Mouse (Mus musculus): ENCODE measurements around the gene Ina. TPM values are rescaled to one million over a fixed set of nuclear protein-coding genes. Genes with fewer than 3 reads are reported as not detected.

Gene Ina
- total and polyA plus RNA-seq, 2 experiments from 2014 or later, result not detected

GRCm38 (mm10) chr19:47003742-47004511, 10.6 kb upstream of the Ina start:
- Histone ChIP-seq H3K4me1 (ENCODE audit: control insufficient read depth, insufficient read depth) (no peaks in the 10 kb centered on the region), H3K27ac (ENCODE audit: low read depth) (no peak overlapping the region), H3K9me3 (replicated peaks; ENCODE audit: control insufficient read depth, low read length) (no peaks in the 10 kb centered on the region), H3K4me2 (ENCODE audit: low read depth, low read length) (no peak overlapping the region), H3K36me3 (replicated peaks; ENCODE audit: control insufficient read depth, insufficient read depth, low read length) (no peaks in the 10 kb centered on the region), H3K4me3 (ENCODE audit: low read depth, low read length) (no peak overlapping the region), H3K27me3 (ENCODE audit: control insufficient read depth, insufficient read depth, low read length) (0 out of 2 replicates have a peak, but pooled peaks cover 3% of the 10 kb centered on the region), H3K9ac (replicated peaks; ENCODE audit: low read depth, low read length) (no peak overlapping the region)
- 68% methylated on average over 6 of the region's 6 CpGs for WGBS
- DNase-seq (ENCODE audit: low spot score), result no peak
- no peak for TF ChIP-seq EP300 (IDR thresholded peaks at IDR 0.05; ENCODE audit: low read depth)
- TF ChIP-seq CTCF (IDR thresholded peaks at IDR 0.05; ENCODE audit: low read depth), result no peak
- ATAC-seq (ENCODE audit: insufficient read depth, low read depth), result no peak

DNA sequence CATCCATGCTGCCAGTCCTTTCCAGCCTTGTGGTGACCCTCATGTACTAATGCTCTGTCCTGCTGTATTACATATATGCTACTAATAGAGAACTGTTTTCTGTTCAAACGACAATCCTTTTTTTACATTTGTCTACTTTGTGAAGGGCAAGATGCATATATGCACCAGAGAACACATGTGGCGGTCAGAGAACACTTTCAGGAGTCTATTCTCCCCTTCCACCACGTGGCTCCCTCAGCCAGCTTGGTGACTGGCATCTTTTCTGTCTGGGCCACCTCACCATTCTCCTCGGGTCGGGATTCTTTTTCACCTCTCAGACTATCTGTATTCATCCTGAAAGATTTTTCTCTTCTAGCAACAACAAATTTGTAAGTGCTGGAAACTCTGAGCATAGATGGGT, 8.6 kb upstream of the Ina start:
- ATAC-seq (ENCODE audit: insufficient read depth, low read depth) (no peak), DNase-seq (ENCODE audit: low spot score) (no peak)
- Histone ChIP-seq H3K36me3 (replicated peaks; ENCODE audit: control insufficient read depth, insufficient read depth, low read length) (no peaks in the 10 kb centered on the region), H3K4me2 (ENCODE audit: low read depth, low read length) (no peak overlapping the region), H3K4me3 (ENCODE audit: low read depth, low read length) (no peak overlapping the region), H3K27ac (ENCODE audit: low read depth) (no peak overlapping the region), H3K4me1 (ENCODE audit: control insufficient read depth, insufficient read depth) (no peaks in the 10 kb centered on the region), H3K27me3 (ENCODE audit: control insufficient read depth, insufficient read depth, low read length) (0 out of 2 replicates have a peak, but pooled peaks cover 5% of the 10 kb centered on the region), H3K9me3 (replicated peaks; ENCODE audit: control insufficient read depth, low read length) (no peaks in the 10 kb centered on the region), H3K9ac (replicated peaks; ENCODE audit: low read depth, low read length) (no peak overlapping the region)
- TF ChIP-seq EP300 (IDR thresholded peaks at IDR 0.05; ENCODE audit: low read depth) (no peak), CTCF (IDR thresholded peaks at IDR 0.05; ENCODE audit: low read depth) (no peak)
- 52% methylated on average over 5 of the region's 5 CpGs for WGBS

DNA sequence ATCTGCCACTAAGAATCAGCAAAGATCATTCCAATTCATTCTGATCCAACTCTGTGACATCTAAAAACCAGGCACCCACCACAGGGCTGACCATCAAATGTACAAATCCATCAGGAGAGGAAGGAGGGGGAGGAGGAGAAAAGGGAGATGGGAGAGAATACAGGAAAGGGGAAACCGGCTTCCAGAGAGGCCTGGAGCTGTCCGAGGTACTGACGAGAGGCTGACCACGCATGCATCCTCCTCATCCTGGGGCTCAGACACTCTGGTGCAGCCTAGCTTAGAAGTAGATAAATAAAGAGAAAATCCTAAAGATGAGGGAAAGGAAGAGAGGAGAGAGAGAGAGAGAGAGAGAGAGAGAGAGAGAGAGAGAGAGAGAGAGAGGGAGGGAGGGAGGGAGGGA, 8.2 kb upstream of the Ina start:
- 0 out of 2 replicates have a peak, but pooled peaks cover 7% of the 10 kb centered on the region for H3K27me3 ChIP-seq (ENCODE audit: control insufficient read depth, insufficient read depth, low read length)
- H3K9ac ChIP-seq (replicated peaks; ENCODE audit: low read depth, low read length), result no peak overlapping the region
- H3K27ac ChIP-seq (ENCODE audit: low read depth), result no peak overlapping the region
- no peaks in the 10 kb centered on the region for H3K9me3 ChIP-seq (replicated peaks; ENCODE audit: control insufficient read depth, low read length)
- DNase-seq (ENCODE audit: low spot score), result peak; percentile 54
- no peak overlapping the region for H3K4me2 ChIP-seq (ENCODE audit: low read depth, low read length)
- no peak for ATAC-seq (ENCODE audit: insufficient read depth, low read depth)
- WGBS, result 0% methylated on average over 4 of the region's 4 CpGs
- no peaks in the 10 kb centered on the region for H3K36me3 ChIP-seq (replicated peaks; ENCODE audit: control insufficient read depth, insufficient read depth, low read length)
- H3K4me3 ChIP-seq (ENCODE audit: low read depth, low read length), result no peak overlapping the region
- TF ChIP-seq EP300 (IDR thresholded peaks at IDR 0.05; ENCODE audit: low read depth), result no peak
- no peak for TF ChIP-seq CTCF (IDR thresholded peaks at IDR 0.05; ENCODE audit: low read depth)
- H3K4me1 ChIP-seq (ENCODE audit: control insufficient read depth, insufficient read depth), result no peaks in the 10 kb centered on the region

DNA sequence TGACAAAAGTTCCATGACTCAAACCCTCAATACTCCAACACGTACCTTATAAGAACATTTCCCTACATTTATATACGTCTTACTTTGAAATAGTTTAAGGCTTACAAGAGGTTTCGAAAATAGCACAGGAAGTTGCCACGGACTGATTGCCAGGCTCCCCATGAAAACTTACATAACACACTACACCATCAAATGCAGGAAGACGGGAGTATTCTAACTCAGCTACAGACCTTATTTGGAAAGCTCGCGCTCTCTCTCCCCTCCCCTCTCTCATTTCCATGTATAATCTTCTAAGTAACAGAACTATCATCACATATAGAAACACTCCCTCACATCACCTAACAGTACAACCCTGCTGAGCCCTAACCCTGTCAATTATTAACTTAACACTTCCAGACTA, 5.1 kb upstream of the Ina start:
- 68% methylated on average over 7 of the region's 7 CpGs for WGBS
- Histone ChIP-seq H3K4me2 (ENCODE audit: low read depth, low read length) (no peak overlapping the region), H3K27ac (ENCODE audit: low read depth) (no peak overlapping the region), H3K4me3 (ENCODE audit: low read depth, low read length) (no peak overlapping the region), H3K27me3 (ENCODE audit: control insufficient read depth, insufficient read depth, low read length) (peaks cover 35% of the 10 kb centered on the region), H3K9ac (replicated peaks; ENCODE audit: low read depth, low read length) (no peak overlapping the region), H3K4me1 (ENCODE audit: control insufficient read depth, insufficient read depth) (no peaks in the 10 kb centered on the region), H3K9me3 (replicated peaks; ENCODE audit: control insufficient read depth, low read length) (no peaks in the 10 kb centered on the region), H3K36me3 (replicated peaks; ENCODE audit: control insufficient read depth, insufficient read depth, low read length) (no peaks in the 10 kb centered on the region)
- ATAC-seq (ENCODE audit: insufficient read depth, low read depth), result no peak
- TF ChIP-seq EP300 (IDR thresholded peaks at IDR 0.05; ENCODE audit: low read depth), result no peak
- DNase-seq (ENCODE audit: low spot score), result no peak

DNA sequence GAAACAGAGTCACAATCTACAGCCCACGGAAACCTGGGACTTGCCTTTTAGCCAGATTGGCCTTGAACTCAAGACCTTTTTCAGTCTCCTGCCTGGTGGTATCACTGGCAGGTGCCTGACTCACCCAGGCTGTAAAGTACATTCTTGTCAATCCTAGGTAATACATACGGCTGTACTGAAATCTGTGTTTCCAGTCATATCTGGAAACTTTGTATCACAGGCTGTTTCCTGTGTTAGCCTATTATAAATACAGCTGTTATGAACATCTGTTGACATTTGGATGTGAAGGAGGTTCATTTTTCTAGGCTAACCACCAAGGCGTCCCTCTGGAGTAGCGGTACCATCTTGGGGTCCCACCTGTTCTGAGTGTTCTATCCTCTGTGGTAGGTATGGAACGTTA, 4.6 kb upstream of the Ina start:
- TF ChIP-seq EP300 (IDR thresholded peaks at IDR 0.05; ENCODE audit: low read depth) (no peak), CTCF (IDR thresholded peaks at IDR 0.05; ENCODE audit: low read depth) (no peak)
- Histone ChIP-seq H3K4me3 (ENCODE audit: low read depth, low read length) (no peak overlapping the region), H3K27ac (ENCODE audit: low read depth) (no peak overlapping the region), H3K4me1 (ENCODE audit: control insufficient read depth, insufficient read depth) (no peaks in the 10 kb centered on the region), H3K9me3 (replicated peaks; ENCODE audit: control insufficient read depth, low read length) (no peaks in the 10 kb centered on the region), H3K36me3 (replicated peaks; ENCODE audit: control insufficient read depth, insufficient read depth, low read length) (no peaks in the 10 kb centered on the region), H3K9ac (replicated peaks; ENCODE audit: low read depth, low read length) (no peak overlapping the region), H3K27me3 (ENCODE audit: control insufficient read depth, insufficient read depth, low read length) (peaks cover 40% of the 10 kb centered on the region), H3K4me2 (ENCODE audit: low read depth, low read length) (no peak overlapping the region)
- 73% methylated on average over 5 of the region's 5 CpGs for WGBS
- ATAC-seq (ENCODE audit: insufficient read depth, low read depth) (no peak), DNase-seq (ENCODE audit: low spot score) (no peak)
